ENCODE assay signal across 8 mouse cellular contexts in the genomic region with DNA sequence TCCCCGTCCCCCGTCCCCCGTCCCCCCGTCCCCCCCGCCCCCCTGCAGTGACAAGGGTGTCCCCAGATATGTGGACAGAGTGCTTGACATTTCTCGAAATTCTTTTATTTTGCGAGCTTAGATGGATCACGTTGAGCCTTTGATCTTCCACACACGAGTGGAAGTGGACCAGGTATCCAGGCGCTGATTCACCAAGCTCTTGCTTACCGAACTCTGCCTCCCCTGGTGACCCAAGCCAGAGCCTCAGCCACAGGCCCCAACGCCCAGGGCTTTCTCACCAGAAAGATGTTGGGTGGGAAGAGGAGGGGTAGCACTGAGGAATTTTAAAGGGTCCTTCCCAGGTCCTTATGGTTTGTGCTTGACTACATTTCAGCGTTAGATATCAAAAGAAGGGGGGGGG. TPM values are rescaled to one million over a fixed set of nuclear protein-coding genes. Genes with fewer than 3 reads are reported as not detected.
DNase-seq lines count a peak whose midpoint lies in the region; ATAC-seq lines count a peak whose summit lies in the region.

No protein-coding gene starts in this region.

- no peak overlapping the region; the same call in 1 of the 2 replicates for H3K27ac ChIP-seq in kidney, embryonic 14.5 days (ENCODE audit: low read depth, low read length)
- H3K27ac ChIP-seq in embryonic facial prominence, embryonic 12.5 days: peak overlapping the region; percentile 85
- H3K27ac ChIP-seq in intestine, embryonic 15.5 days: no peak overlapping the region
- H3K27ac ChIP-seq in neural tube, embryonic 13.5 days (replicated peaks): peak overlapping the region; percentile 77; the same call in 1 of the 2 replicates

- peak overlapping the region; percentile 95 for H3K9ac ChIP-seq in kidney, embryonic 14.5 days (ENCODE audit: low read depth, low read length)
- peak overlapping the region; percentile 91 for H3K9ac ChIP-seq in embryonic facial prominence, embryonic 12.5 days
- H3K9ac ChIP-seq in intestine, embryonic 15.5 days: peak overlapping the region; percentile 79
- peak overlapping the region; percentile 80 for H3K9ac ChIP-seq in neural tube, embryonic 13.5 days

- no peaks in the 10 kb centered on the region for H3K9me3 ChIP-seq in kidney, embryonic 14.5 days (ENCODE audit: control insufficient read depth, low read length)
- no peaks in the 10 kb centered on the region for H3K9me3 ChIP-seq in embryonic facial prominence, embryonic 12.5 days
- H3K9me3 ChIP-seq in intestine, embryonic 15.5 days: no peaks in the 10 kb centered on the region
- no peaks in the 10 kb centered on the region for H3K9me3 ChIP-seq in neural tube, embryonic 13.5 days

- WGBS in kidney, embryonic 14.5 days: 7% methylated on average over 13 of the region's 13 CpGs
- 5% methylated on average over 13 of the region's 13 CpGs for WGBS in embryonic facial prominence, embryonic 12.5 days
- WGBS in intestine, embryonic 15.5 days: 13% methylated on average over 13 of the region's 13 CpGs
- 6% methylated on average over 13 of the region's 13 CpGs for WGBS in neural tube, embryonic 13.5 days

- peak overlapping the region; percentile 90 for H3K4me3 ChIP-seq in kidney, embryonic 14.5 days (ENCODE audit: low read length)
- peak overlapping the region; percentile 81 for H3K4me3 ChIP-seq in embryonic facial prominence, embryonic 12.5 days
- peak overlapping the region; percentile 62 for H3K4me3 ChIP-seq in intestine, embryonic 15.5 days (replicated peaks)
- H3K4me3 ChIP-seq in neural tube, embryonic 13.5 days: peak overlapping the region; percentile 75

- no peak for DNase-seq in kidney, postnatal 10 days
- DNase-seq in gastrocnemius, postnatal 25 days: no peak
- DNase-seq in ovary, adult 18-20 months (ENCODE audit: low spot score): no peak
- no peak for DNase-seq in kidney, postnatal 36 days

- H3K4me1 ChIP-seq in kidney, embryonic 14.5 days (ENCODE audit: control insufficient read depth, insufficient read depth, low read length): peaks cover 21% of the 10 kb centered on the region
- peaks cover 23% of the 10 kb centered on the region for H3K4me1 ChIP-seq in embryonic facial prominence, embryonic 12.5 days
- peaks cover 19% of the 10 kb centered on the region; the same call in 1 of the 2 replicates for H3K4me1 ChIP-seq in intestine, embryonic 15.5 days (replicated peaks)
- H3K4me1 ChIP-seq in neural tube, embryonic 13.5 days (replicated peaks): peaks cover 35% of the 10 kb centered on the region

- no peaks in the 10 kb centered on the region for H3K36me3 ChIP-seq in kidney, embryonic 14.5 days (ENCODE audit: control insufficient read depth, insufficient read depth, low read length)
- peaks cover 6% of the 10 kb centered on the region for H3K36me3 ChIP-seq in embryonic facial prominence, embryonic 12.5 days
- H3K36me3 ChIP-seq in intestine, embryonic 15.5 days: no peaks in the 10 kb centered on the region
- no peaks in the 10 kb centered on the region for H3K36me3 ChIP-seq in neural tube, embryonic 13.5 days

- H3K4me2 ChIP-seq in kidney, embryonic 14.5 days (replicated peaks; ENCODE audit: low read depth, low read length): peak overlapping the region; percentile 51
- H3K4me2 ChIP-seq in embryonic facial prominence, embryonic 12.5 days (replicated peaks): peak overlapping the region; percentile 70
- peak overlapping the region; percentile 87 for H3K4me2 ChIP-seq in intestine, embryonic 15.5 days (replicated peaks)
- H3K4me2 ChIP-seq in neural tube, embryonic 13.5 days: peak overlapping the region; percentile 73

- no peak for ATAC-seq in kidney, embryonic 14.5 days (ENCODE audit: low FRiP score, low TSS enrichment)
- ATAC-seq in embryonic facial prominence, embryonic 12.5 days (ENCODE audit: insufficient number of reproducible peaks, insufficient read depth, low FRiP score, low TSS enrichment): 0 out of 2 replicates have a peak, but pooled peaks have one; percentile 11
- ATAC-seq in intestine, embryonic 15.5 days: no peak; the same call in none of the 2 replicates
- ATAC-seq in neural tube, embryonic 13.5 days (ENCODE audit: low read depth): 0 out of 2 replicates have a peak, but pooled peaks have one; percentile 20

- no peaks in the 10 kb centered on the region for H3K27me3 ChIP-seq in kidney, embryonic 14.5 days (ENCODE audit: control insufficient read depth, insufficient read depth, low read length)
- H3K27me3 ChIP-seq in embryonic facial prominence, embryonic 12.5 days: no peaks in the 10 kb centered on the region
- H3K27me3 ChIP-seq in intestine, embryonic 15.5 days (replicated peaks): no peaks in the 10 kb centered on the region; the same call in 1 of the 2 replicates
- H3K27me3 ChIP-seq in neural tube, embryonic 13.5 days: no peaks in the 10 kb centered on the region

RNA-seq across cellular contexts. Expression of a gene that starts 0.6 kb away (rescaled TPM):
- 66.9 and 128 TPM in 2 replicates for polyA plus RNA-seq in kidney, embryonic 14.5 days (2014; fragmentation: Nextera tagmentation; extraction: Ambion mirVana)
- polyA plus RNA-seq in embryonic facial prominence, embryonic 12.5 days (2016; fragmentation: Nextera tagmentation; extraction: Ambion mirVana): 104 and 108 TPM in 2 replicates
- 46.1 and 50.0 TPM in 2 replicates for polyA plus RNA-seq in intestine, embryonic 15.5 days (2015; fragmentation: Nextera tagmentation; extraction: Ambion mirVana)
- polyA plus RNA-seq in neural tube, embryonic 13.5 days (2015; fragmentation: Nextera tagmentation; extraction: Ambion mirVana): 71.2 and 89.5 TPM in 2 replicates
- 1 to 10 TPM; 6.1 to 7.9 TPM for total RNA-seq in gastrocnemius, postnatal 25 days (2021)

Comparison
In these comparisons a context has a peak if more than half of its experiments do, and no peak if none do; other contexts are left out.
1. ATAC-seq: peak in embryonic facial prominence, embryonic 12.5 days (single experiment) and neural tube, embryonic 13.5 days (single experiment); none in kidney, embryonic 14.5 days (single experiment) and intestine, embryonic 15.5 days (single experiment).
2. H3K27ac ChIP-seq: peak in embryonic facial prominence, embryonic 12.5 days (single experiment) and neural tube, embryonic 13.5 days (single experiment); none in kidney, embryonic 14.5 days (single experiment) and intestine, embryonic 15.5 days (single experiment).
3. Peak in every context shown above with its lines, with median percentiles within 50 percentile points of each other: H3K4me2 ChIP-seq, H3K4me3 ChIP-seq and H3K9ac ChIP-seq.